Mouse (Mus musculus) MEL (cell line): Measurements from ENCODE around the gene Xrcc6. TPM values are rescaled to one million over a fixed set of nuclear protein-coding genes. Genes with fewer than 3 reads are reported as not detected.

Source experiments
- DNase-seq: peaks from one replicate; pipeline ENCODE4 v3.0.0; 2011; ENCODE audit warnings: low read depth, low spot score
- H3K27ac ChIP-seq: 2 replicates; pipeline ENCODE4 v1.5.1; 2012; ENCODE audit warnings: low read depth, mild to moderate bottlenecking, control low read depth, low read length, moderate library complexity; ENCODE audit not compliant: control insufficient read depth
- H3K27me3 ChIP-seq, 2 experiments: fragments of 150-350 bp in 1 of 2; sonication (generic) in 1 of 2; 2 replicates each; pipeline ENCODE4 v1.6.1; 2012; ENCODE audit warnings: low read length in 2 of 2, mild to moderate bottlenecking in 2 of 2, improper control_type of control experiment in 1 of 2, moderate library complexity in 1 of 2; ENCODE audit not compliant: insufficient read depth in 2 of 2, control insufficient read depth in 1 of 2
- H3K36me3 ChIP-seq, 2 experiments: 2 replicates each; pipeline ENCODE4 v1.6.1; 2012 to 2014; ENCODE audit warnings: low read length in 2 of 2, improper control_type of control experiment in 1 of 2, inconsistent platforms in 1 of 2, mild to moderate bottlenecking in 1 of 2; ENCODE audit not compliant: insufficient read depth in 2 of 2, control insufficient read depth in 1 of 2
- H3K4me1 ChIP-seq, 2 experiments: fragments of 150-350 bp in 1 of 2; sonication (generic) in 1 of 2; 2 replicates each; pipeline ENCODE4 v1.6.1; 2012; ENCODE audit warnings: low read length in 2 of 2, improper control_type of control experiment in 1 of 2, mild to moderate bottlenecking in 1 of 2; ENCODE audit not compliant: insufficient read depth in 2 of 2, control insufficient read depth in 1 of 2
- H3K4me3 ChIP-seq, 2 experiments: fragments of 150-350 bp in 1 of 2; sonication (generic) in 1 of 2; 2 replicates each; pipeline ENCODE4 v1.5.1; 2012; ENCODE audit warnings: low read depth in 2 of 2, low read length in 2 of 2, mild to moderate bottlenecking in 2 of 2, moderate library complexity in 2 of 2, control low read depth in 1 of 2, improper control_type of control experiment in 1 of 2; ENCODE audit not compliant: control insufficient read depth in 1 of 2, insufficient read depth in 1 of 2
- H3K79me2 ChIP-seq: 2 replicates; pipeline ENCODE4 v1.6.1; 2012; ENCODE audit warnings: mild to moderate bottlenecking, low read length, moderate library complexity; ENCODE audit not compliant: control insufficient read depth, poor library complexity, insufficient read depth
- H3K9ac ChIP-seq: 2 replicates; pipeline ENCODE4 v1.6.1; 2012; ENCODE audit warnings: low read depth, mild to moderate bottlenecking, control low read depth, low read length, moderate library complexity; ENCODE audit not compliant: control insufficient read depth, poor library complexity, severe bottlenecking
- H3K9me3 ChIP-seq: fragments of 150-350 bp; sonication (generic); replicated peaks from 2 replicates; pipeline ENCODE4 v1.6.1; 2012; ENCODE audit warnings: mild to moderate bottlenecking, low read length, improper control_type of control experiment, moderate library complexity; ENCODE audit not compliant: insufficient read depth
- CHD1 ChIP-seq: IDR thresholded peaks from 2 replicates; pipeline ENCODE4 v1.6.1; 2012; ENCODE audit warnings: low read depth, mild to moderate bottlenecking, inconsistent platforms, low read length, improper control_type of control experiment
- CTCF ChIP-seq, 3 experiments: IDR thresholded peaks in 2 of 3; conservative IDR thresholded peaks in 1 of 3; 2 replicates each; pipeline ENCODE4 v1.5.1; 2011 to 2012; ENCODE audit warnings: low read length in 3 of 3, low read depth in 2 of 3, mild to moderate bottlenecking in 2 of 3, improper control_type of control experiment in 1 of 3, inconsistent platforms in 1 of 3, mixed read lengths in 1 of 3, moderate library complexity in 1 of 3; ENCODE audit not compliant: control insufficient read depth in 1 of 3, insufficient read depth in 1 of 3, poor library complexity in 1 of 3, severe bottlenecking in 1 of 3
- ELF1 ChIP-seq: IDR thresholded peaks from 2 replicates; pipeline ENCODE4 v1.6.1; 2014; ENCODE audit warnings: low read depth, mild to moderate bottlenecking, inconsistent platforms, low read length, improper control_type of control experiment, moderate library complexity
- GABPA ChIP-seq: IDR thresholded peaks from 2 replicates; pipeline ENCODE4 v1.6.1; 2012; ENCODE audit warnings: low read depth, mild to moderate bottlenecking, inconsistent platforms, low read length, improper control_type of control experiment, moderate library complexity
- HCFC1 ChIP-seq: IDR thresholded peaks from 2 replicates; pipeline ENCODE4 v1.6.1; 2012; ENCODE audit warnings: low read depth, mild to moderate bottlenecking, inconsistent platforms, low read length, improper control_type of control experiment, moderate library complexity
- JUND ChIP-seq: IDR thresholded peaks from 2 replicates; pipeline ENCODE4 v1.6.1; 2011; ENCODE audit warnings: low read depth, mild to moderate bottlenecking, improper control_type of control experiment, low read length
- KAT2A ChIP-seq: conservative IDR thresholded peaks from 2 replicates; pipeline ENCODE4 v1.6.1; 2012; ENCODE audit warnings: low read depth, low read length, improper control_type of control experiment, inconsistent platforms
- MAFK ChIP-seq: IDR thresholded peaks from 2 replicates; pipeline ENCODE4 v1.6.1; 2011; ENCODE audit warnings: low read depth, mild to moderate bottlenecking, low read length, improper control_type of control experiment, borderline replicate concordance
- MAX ChIP-seq: IDR thresholded peaks from 2 replicates; pipeline ENCODE4 v1.6.1; 2011; ENCODE audit warnings: low read length, improper control_type of control experiment
- MYB ChIP-seq: IDR thresholded peaks from 2 replicates; pipeline ENCODE4 v1.6.1; 2011; ENCODE audit warnings: mild to moderate bottlenecking, low read depth, low read length, improper control_type of control experiment
- MYC ChIP-seq: IDR thresholded peaks from 2 replicates; pipeline ENCODE4 v1.6.1; 2011; ENCODE audit warnings: low read depth, mild to moderate bottlenecking, low read length, improper control_type of control experiment, moderate library complexity
- NELFE ChIP-seq: IDR thresholded peaks from 2 replicates; pipeline ENCODE4 v1.6.1; 2011; ENCODE audit warnings: low read depth, low read length, improper control_type of control experiment
- RAD21 ChIP-seq: IDR thresholded peaks from 2 replicates; pipeline ENCODE4 v1.6.1; 2011; ENCODE audit warnings: mild to moderate bottlenecking, low read depth, low read length, improper control_type of control experiment
- SIN3A ChIP-seq: IDR thresholded peaks from 2 replicates; pipeline ENCODE4 v1.6.1; 2012; ENCODE audit warnings: low read length, improper control_type of control experiment, inconsistent platforms
- SMC3 ChIP-seq: IDR thresholded peaks from 2 replicates; pipeline ENCODE4 v1.6.1; 2011; ENCODE audit warnings: low read depth, low read length, improper control_type of control experiment
- TCF12 ChIP-seq: IDR thresholded peaks from 2 replicates; pipeline ENCODE4 v1.6.1; 2014; ENCODE audit warnings: low read depth, mild to moderate bottlenecking, inconsistent platforms, low read length, improper control_type of control experiment, moderate library complexity
- UBTF ChIP-seq: IDR thresholded peaks from 2 replicates; pipeline ENCODE4 v1.6.1; 2012; ENCODE audit warnings: low read depth, mild to moderate bottlenecking, inconsistent platforms, low read length, improper control_type of control experiment, moderate library complexity, borderline replicate concordance; ENCODE audit not compliant: insufficient read depth
- USF1 ChIP-seq: IDR thresholded peaks from 2 replicates; pipeline ENCODE4 v1.6.1; 2014; ENCODE audit warnings: low read depth, mild to moderate bottlenecking, inconsistent platforms, low read length, improper control_type of control experiment, moderate library complexity
- USF2 ChIP-seq, 2 experiments: IDR thresholded peaks; 2 replicates each; pipeline ENCODE4 v1.6.1; 2011 to 2012; ENCODE audit warnings: improper control_type of control experiment in 2 of 2, low read length in 2 of 2, borderline replicate concordance in 1 of 2, inconsistent platforms in 1 of 2, low read depth in 1 of 2, mild to moderate bottlenecking in 1 of 2; ENCODE audit not compliant: insufficient read depth in 1 of 2
- ZC3H11A ChIP-seq: IDR thresholded peaks from 2 replicates; pipeline ENCODE4 v1.6.1; 2012; ENCODE audit warnings: low read depth, mild to moderate bottlenecking, inconsistent platforms, low read length, improper control_type of control experiment
- ZKSCAN1 ChIP-seq: IDR thresholded peaks from 2 replicates; pipeline ENCODE4 v1.6.1; 2012; ENCODE audit warnings: low read depth, mild to moderate bottlenecking, inconsistent platforms, low read length, improper control_type of control experiment, moderate library complexity
- ZMIZ1 ChIP-seq: IDR thresholded peaks from 2 replicates; pipeline ENCODE4 v1.6.1; 2012; ENCODE audit warnings: low read depth, mild to moderate bottlenecking, inconsistent platforms, low read length, improper control_type of control experiment, moderate library complexity
- ZNF384 ChIP-seq: IDR thresholded peaks from 2 replicates; pipeline ENCODE4 v1.6.1; 2012; ENCODE audit warnings: low read depth, mild to moderate bottlenecking, inconsistent platforms, low read length, improper control_type of control experiment
- polyA plus RNA-seq, 2 experiments: library from polyadenylated mRNA; stranded (reverse) in 1 of 2; unstranded in 1 of 2; fragments of >175 nt in 1 of 2; fragments of >200 nt in 1 of 2; gene quantifications; 2 replicates each; pipeline versions ENCODE4 v1.2.1 to v1.2.4; 2012; ENCODE audit warnings: low replicate concordance in 2 of 2, low read depth in 1 of 2; ENCODE audit not compliant: insufficient read length in 2 of 2, insufficient read depth in 1 of 2, missing spikeins in 1 of 2
- total RNA-seq: library from RNA; depleted of rRNA; stranded (reverse); fragments of 300-350 nt; gene quantifications from 2 replicates; pipeline ENCODE4 v1.2.3, GENCODE M21; 2012

The Xrcc6 gene
- total and polyA plus RNA-seq, 3 experiments: 108 TPM; not detected in 1

GRCm38 (mm10) chr15:81954716-81955115 lies 32.9 kb upstream of the Xrcc6 start:
- Histone ChIP-seq H3K27ac (no peak overlapping the region), H3K36me3 (peaks cover 2 to 5% of the 10 kb centered on the region in 2 experiments; a peak in 3 of 4 replicates)

GRCm38 (mm10) chr15:81955414-81955813 lies 32.2 kb upstream of the Xrcc6 start:
- no peaks in the 10 kb centered on the region for H3K27me3 ChIP-seq
- no peak overlapping the region for H3K4me3 ChIP-seq
- peaks cover 0 to 11% of the 10 kb centered on the region in 2 experiments; a peak in 2 of 4 replicates for H3K4me1 ChIP-seq
- no peak overlapping the region for H3K27ac ChIP-seq
- TF ChIP-seq ZC3H11A: no peak
- no peak for TF ChIP-seq SIN3A
- no peak for TF ChIP-seq TCF12
- no peak for TF ChIP-seq ZKSCAN1
- TF ChIP-seq MAFK: no peak
- TF ChIP-seq NELFE: no peak
- no peak for TF ChIP-seq USF2 (IDR thresholded peaks at IDR 0.05; ENCODE audit: borderline replicate concordance in 1 of 2, insufficient read depth in 1 of 2, low read depth in 1 of 2, low read length in 2 of 2)
- TF ChIP-seq USF1: no peak
- TF ChIP-seq RAD21: no peak
- TF ChIP-seq JUND: no peak
- no peak for TF ChIP-seq ELF1
- no peak for TF ChIP-seq HCFC1
- no peak for TF ChIP-seq ZMIZ1
- TF ChIP-seq, all 39 proteins: peak for 0
- Histone ChIP-seq H3K36me3 (peaks cover 2 to 5% of the 10 kb centered on the region in 2 experiments; a peak in 3 of 4 replicates), H3K9ac (no peak overlapping the region), H3K79me2 (peaks cover 4% of the 10 kb centered on the region; the same call in 1 of the 2 replicates), H3K9me3 (no peaks in the 10 kb centered on the region)
- DNase-seq: no peak

More at GRCm38 (mm10) chr15:81954716-81955115, 32.9 kb upstream of the Xrcc6 start:
- H3K4me3 ChIP-seq: no peak overlapping the region
- H3K9me3 ChIP-seq: no peaks in the 10 kb centered on the region
- H3K27me3 ChIP-seq: no peaks in the 10 kb centered on the region
- no peak overlapping the region for H3K9ac ChIP-seq
- no peak for DNase-seq
- no peak for TF ChIP-seq ZMIZ1
- H3K79me2 ChIP-seq: 0 out of 2 replicates have a peak, but pooled peaks cover 2% of the 10 kb centered on the region
- peaks cover 0 to 8% of the 10 kb centered on the region in 2 experiments; a peak in 2 of 4 replicates for H3K4me1 ChIP-seq

GRCm38 (mm10) chr15:81956457-81956856 lies 31.2 kb upstream of the Xrcc6 start:
- DNase-seq: peak; percentile 73
- Histone ChIP-seq H3K4me1 (peaks cover 0 to 11% of the 10 kb centered on the region in 2 experiments; a peak in 2 of 4 replicates), H3K27me3 (no peaks in the 10 kb centered on the region), H3K4me3 (no peak overlapping the region), H3K36me3 (peaks cover 2 to 5% of the 10 kb centered on the region in 2 experiments; a peak in 3 of 4 replicates), H3K9me3 (no peaks in the 10 kb centered on the region), H3K79me2 (peaks cover 6% of the 10 kb centered on the region; the same call in 1 of the 2 replicates), H3K9ac (no peak overlapping the region), H3K27ac (no peak overlapping the region)
- TF ChIP-seq KAT2A (no peak), MYB (no peak), SIN3A (no peak), SMC3 (peak; percentile 80), RAD21 (peak; percentile 51), HCFC1 (no peak), USF2 (IDR thresholded peaks at IDR 0.05; ENCODE audit: borderline replicate concordance in 1 of 2, insufficient read depth in 1 of 2, low read depth in 1 of 2, low read length in 2 of 2) (no peak), ZC3H11A (peak; percentile 51; the same call in 1 of the 2 replicates), MYC (no peak), CHD1 (no peak), MAX (no peak), USF1 (no peak), UBTF (no peak), ZNF384 (no peak), NELFE (no peak), TCF12 (no peak), GABPA (no peak), CTCF (IDR thresholded peaks at IDR 0.05 in 2 of 3, conservative IDR thresholded peaks at IDR 0.05 in 1 of 3; ENCODE audit: control insufficient read depth in 1 of 3, insufficient read depth in 1 of 3, low read depth in 2 of 3, low read length in 3 of 3, poor library complexity in 1 of 3, severe bottlenecking in 1 of 3) (peak in 2 of 3 experiments; percentile 87 to 99)
